Mouse (Mus musculus) myocyte (in vitro differentiated cells): ENCODE measurements around the gene Zkscan1. TPM values are rescaled to one million over a fixed set of nuclear protein-coding genes. Genes with fewer than 3 reads are reported as not detected.
"Not testable (repeated sequence)": the region's sequence is repeated elsewhere in the genome, so short reads cannot be mapped to it uniquely, and the experiment has no call there.

Experiments
- H3K27me3 ChIP-seq: one replicate; pipeline ENCODE4 v1.6.1; 2011; ENCODE audit not compliant: control insufficient read depth, insufficient read depth, insufficient read length
- H3K36me3 ChIP-seq: one replicate; pipeline ENCODE4 v1.6.1; 2011; ENCODE audit not compliant: control insufficient read depth, insufficient read depth
- H3K4me2 ChIP-seq: one replicate; pipeline ENCODE4 v1.6.1; 2011; ENCODE audit warnings: low read depth, control low read depth
- H3K4me3 ChIP-seq: one replicate; pipeline ENCODE4 v1.5.1; 2011; ENCODE audit warnings: mild to moderate bottlenecking, control low read depth, moderate library complexity
- H3K79me2 ChIP-seq: one replicate; pipeline ENCODE4 v1.6.1; 2011; ENCODE audit not compliant: control insufficient read depth, insufficient read depth
- H3ac ChIP-seq: one replicate; pipeline ENCODE4 v1.6.1; 2011; ENCODE audit not compliant: control insufficient read depth, insufficient read length
- CEBPB ChIP-seq: IDR thresholded peaks from 2 replicates; pipeline ENCODE4 v1.6.1; 2011; ENCODE audit warnings: mild to moderate bottlenecking, moderate library complexity; ENCODE audit not compliant: poor library complexity, insufficient read depth, severe bottlenecking
- E2F4 ChIP-seq: IDR thresholded peaks from one replicate; pipeline ENCODE4 v1.6.1; 2011; ENCODE audit warnings: mild to moderate bottlenecking, control low read depth, moderate library complexity; ENCODE audit not compliant: insufficient read depth
- MAX ChIP-seq: IDR thresholded peaks from one replicate; pipeline ENCODE4 v1.6.1; 2011; ENCODE audit warnings: low read depth, mild to moderate bottlenecking, control low read depth
- MYOD1 ChIP-seq, 3 experiments: IDR thresholded peaks; one replicate each; pipeline ENCODE4 v1.6.1; 2011; ENCODE audit warnings: control low read depth in 2 of 3, low read depth in 2 of 3, mild to moderate bottlenecking in 2 of 3, moderate library complexity in 1 of 3; ENCODE audit not compliant: insufficient read length in 2 of 3, control insufficient read depth in 1 of 3
- MYOG ChIP-seq, 3 experiments: IDR thresholded peaks; one replicate each; pipeline ENCODE4 v1.6.1; 2011; ENCODE audit warnings: control low read depth in 2 of 3, low read depth in 2 of 3, mild to moderate bottlenecking in 2 of 3; ENCODE audit not compliant: insufficient read length in 2 of 3, control insufficient read depth in 1 of 3, insufficient read depth in 1 of 3
- POLR2A ChIP-seq: IDR thresholded peaks from one replicate; pipeline ENCODE4 v1.6.1; 2011; ENCODE audit warnings: low read depth, mild to moderate bottlenecking, control low read depth, moderate library complexity; ENCODE audit not compliant: insufficient read length
- POLR2AphosphoS2 ChIP-seq: IDR thresholded peaks from one replicate; pipeline ENCODE4 v1.6.1; 2011; ENCODE audit warnings: low read depth, control low read depth; ENCODE audit not compliant: insufficient read length
- REST ChIP-seq: IDR thresholded peaks from one replicate; pipeline ENCODE4 v1.6.1; 2011; ENCODE audit warnings: mild to moderate bottlenecking, control low read depth, moderate library complexity; ENCODE audit not compliant: insufficient read depth, insufficient read length
- SRF ChIP-seq: IDR thresholded peaks from one replicate; pipeline ENCODE4 v1.6.1; 2011; ENCODE audit warnings: low read depth; ENCODE audit not compliant: control insufficient read depth, insufficient read length
- TCF12 ChIP-seq: IDR thresholded peaks from one replicate; pipeline ENCODE4 v1.6.1; 2011; ENCODE audit warnings: mild to moderate bottlenecking, control low read depth; ENCODE audit not compliant: poor library complexity, insufficient read depth, severe bottlenecking
- TCF3 ChIP-seq: IDR thresholded peaks from one replicate; pipeline ENCODE4 v1.6.1; 2011; ENCODE audit warnings: low read depth, control low read depth; ENCODE audit not compliant: insufficient read length
- USF1 ChIP-seq: IDR thresholded peaks from one replicate; pipeline ENCODE4 v1.6.1; 2011; ENCODE audit warnings: low read depth, mild to moderate bottlenecking, control low read depth, moderate library complexity
- polyA plus RNA-seq: library from polyadenylated mRNA; unstranded; fragments of >200 nt; fragmentation: generic; extraction: Trizol; gene quantifications from one replicate; pipeline ENCODE4 v1.2.1, GENCODE M21; 2012; ENCODE audit warnings: missing spikeins

Zkscan1 gene
- polyA plus RNA-seq, 1 experiment, result 5.1 TPM

GRCm38 (mm10) chr5:138092771-138093170 is 7.9 kb downstream of the Zkscan1 start:
- H3K36me3 ChIP-seq, result peaks cover 10% of the 10 kb centered on the region

DNA sequence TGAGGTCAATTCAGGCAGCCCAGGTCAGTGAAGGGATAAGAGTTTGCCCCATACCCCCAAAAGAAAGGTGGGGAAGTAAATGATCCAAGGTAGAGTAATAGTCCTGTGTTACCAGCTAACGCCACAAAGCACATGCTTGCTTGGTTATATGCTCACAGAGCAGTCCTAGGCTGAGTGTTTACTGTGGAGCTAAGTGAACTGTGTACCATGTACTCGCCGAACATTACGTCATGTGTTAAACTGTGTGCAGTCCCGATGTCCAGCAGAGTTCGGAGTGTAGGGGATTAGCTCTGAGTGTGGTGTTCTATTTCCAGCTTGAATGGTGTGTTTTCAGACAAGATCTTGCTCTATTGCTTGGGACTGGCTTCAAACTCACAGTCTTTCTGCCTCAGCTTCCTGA is 9.6 kb downstream of the Zkscan1 start:
- Histone ChIP-seq H3K27me3 (no peaks in the 10 kb centered on the region), H3K4me2 (no peak overlapping the region), H3ac (no peak overlapping the region), H3K4me3 (no peak overlapping the region), H3K36me3 (peaks cover 18% of the 10 kb centered on the region), H3K79me2 (peaks cover 25% of the 10 kb centered on the region)
- TF ChIP-seq MYOD1 (IDR thresholded peaks at IDR 0.05; ENCODE audit: control insufficient read depth in 1 of 3, insufficient read length in 2 of 3, low read depth in 2 of 3) (no peak), USF1 (no peak)

More at GRCm38 (mm10) chr5:138092771-138093170, 7.9 kb downstream of the Zkscan1 start:
- Histone ChIP-seq H3K4me3 (no peak overlapping the region), H3ac (no peak overlapping the region), H3K79me2 (peaks cover 40% of the 10 kb centered on the region), H3K27me3 (no peaks in the 10 kb centered on the region), H3K4me2 (no peak overlapping the region)
- TF ChIP-seq TCF3, result no peak
- TF ChIP-seq POLR2AphosphoS2, result no peak
- no peak for TF ChIP-seq MYOD1 (IDR thresholded peaks at IDR 0.05; ENCODE audit: control insufficient read depth in 1 of 3, insufficient read length in 2 of 3, low read depth in 2 of 3)

DNA sequence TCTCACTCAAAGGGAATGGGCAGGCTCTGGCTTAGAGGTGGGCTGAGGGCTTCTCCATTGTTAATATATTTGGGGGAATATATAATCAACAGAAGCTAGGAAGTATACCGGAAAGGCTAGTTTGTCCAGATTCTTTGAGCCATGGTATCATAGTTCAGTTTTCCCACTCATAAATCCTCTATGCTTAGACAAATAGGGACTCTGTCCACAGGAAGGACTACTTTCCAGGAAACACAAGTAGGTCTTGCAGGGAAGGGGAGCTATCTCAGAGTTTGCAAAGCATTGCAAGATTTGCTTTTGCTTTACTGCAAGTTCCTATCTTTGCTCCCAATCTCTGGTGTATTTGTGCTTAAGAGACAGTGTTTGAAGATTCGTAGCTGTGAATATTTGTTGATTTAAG is 20.1 kb downstream of the Zkscan1 start:
- Histone ChIP-seq H3K36me3 (peaks cover 23% of the 10 kb centered on the region), H3K4me2 (no peak overlapping the region), H3K79me2 (no peaks in the 10 kb centered on the region), H3K27me3 (no peaks in the 10 kb centered on the region), H3K4me3 (no peak overlapping the region), H3ac (no peak overlapping the region)
- TF ChIP-seq SRF (no peak), POLR2A (no peak), POLR2AphosphoS2 (no peak), TCF12 (no peak), USF1 (no peak), MAX (no peak), MYOG (IDR thresholded peaks at IDR 0.05; ENCODE audit: control insufficient read depth in 1 of 3, insufficient read depth in 1 of 3, insufficient read length in 2 of 3, low read depth in 2 of 3) (no peak), CEBPB (no peak), REST (no peak), TCF3 (no peak), MYOD1 (IDR thresholded peaks at IDR 0.05; ENCODE audit: control insufficient read depth in 1 of 3, insufficient read length in 2 of 3, low read depth in 2 of 3) (no peak), E2F4 (no peak)

GRCm38 (mm10) chr5:138107130-138107529 is 22.2 kb downstream of the Zkscan1 start:
- H3K36me3 ChIP-seq, result peaks cover 9% of the 10 kb centered on the region
- H3K79me2 ChIP-seq, result no peaks in the 10 kb centered on the region
- no peak overlapping the region for H3K4me3 ChIP-seq
- TF ChIP-seq MYOD1 (IDR thresholded peaks at IDR 0.05; ENCODE audit: control insufficient read depth in 1 of 3, insufficient read length in 2 of 3, low read depth in 2 of 3), result no peak
- no peak for TF ChIP-seq REST
- TF ChIP-seq POLR2AphosphoS2, result peak; percentile 74
- no peak overlapping the region for H3K4me2 ChIP-seq
- H3K27me3 ChIP-seq, result no peaks in the 10 kb centered on the region
- H3ac ChIP-seq, result no peak overlapping the region

DNA sequence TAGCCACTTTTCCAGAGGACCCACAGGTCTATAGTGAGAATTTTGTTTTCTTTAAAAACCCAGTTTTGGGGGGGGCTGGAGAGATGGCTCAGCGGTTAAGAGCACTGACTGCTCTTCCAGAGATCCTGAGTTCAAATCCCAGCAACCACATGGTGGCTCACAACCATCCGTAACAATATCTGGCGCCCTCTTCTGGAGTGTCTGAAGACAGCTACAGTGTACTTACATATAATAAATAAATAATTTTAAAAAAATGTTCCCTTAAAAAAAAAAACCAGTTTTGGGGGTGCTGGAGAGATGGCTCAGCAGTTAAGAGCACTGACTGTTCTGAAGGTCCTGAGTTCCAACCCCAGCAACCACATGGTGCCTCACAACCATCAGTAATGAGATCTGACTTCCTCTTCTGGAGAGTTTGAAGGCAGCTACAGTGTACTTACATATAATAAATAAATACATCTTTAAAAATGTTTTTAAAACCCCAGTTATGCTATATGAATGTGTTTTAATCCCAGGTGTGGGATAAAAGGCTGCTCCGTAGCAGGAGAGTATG is 25.0 kb downstream of the Zkscan1 start:
- H3K4me2 ChIP-seq, H3K4me3 ChIP-seq, H3K27me3 ChIP-seq, H3K36me3 ChIP-seq, H3K79me2 ChIP-seq, H3ac ChIP-seq: not testable (repeated sequence)

DNA sequence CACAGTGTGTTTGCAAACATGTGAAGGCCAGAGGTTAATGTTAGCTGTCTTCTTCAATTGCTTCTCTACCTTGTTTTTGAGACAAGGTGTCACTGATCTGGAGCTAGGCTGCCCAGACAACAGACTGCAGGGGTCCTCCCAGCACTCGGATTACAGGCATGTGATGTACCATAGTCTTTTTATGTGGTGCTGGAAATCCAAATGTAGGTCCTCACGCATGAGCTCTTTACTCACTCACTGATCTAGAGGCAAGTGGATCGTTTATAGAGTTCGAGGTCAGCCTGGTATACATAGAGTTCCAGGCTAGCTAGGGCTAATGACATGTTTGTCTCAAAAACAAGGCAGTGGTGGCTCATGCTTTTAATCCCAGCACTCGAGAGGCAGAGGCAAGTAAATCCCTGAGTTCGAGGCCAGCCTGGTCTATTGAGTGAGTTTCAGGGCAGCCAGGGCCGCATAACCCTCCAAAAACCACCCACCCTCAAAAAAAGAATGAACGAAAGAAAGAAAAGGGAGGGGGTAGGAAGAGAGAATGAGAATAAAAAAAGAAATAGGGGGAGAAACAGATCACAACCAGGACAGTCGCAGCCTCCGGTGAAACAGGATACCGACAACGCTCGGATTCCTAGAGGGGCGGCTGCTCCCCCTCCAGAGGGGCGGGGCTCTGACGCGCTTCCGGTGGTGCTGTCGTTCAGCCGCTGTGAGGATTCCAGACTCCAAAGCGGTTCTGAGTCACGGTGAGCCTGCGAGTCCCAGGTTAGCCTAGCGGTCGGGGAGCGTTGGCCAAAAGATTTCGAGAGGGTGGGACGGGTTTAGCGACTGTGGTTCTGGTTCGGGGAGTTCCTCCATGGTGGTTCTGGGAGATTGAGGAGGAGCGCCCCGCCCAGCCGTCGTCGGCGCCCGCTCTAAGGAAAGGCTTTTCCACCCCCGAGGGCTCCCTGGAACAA is 31.6 kb downstream of the Zkscan1 start, which contains the start of gene Zscan21:
Zscan21 (plus strand) TSS at position 649 of the 944 bp plus-strand sequence.
- Histone ChIP-seq H3K4me3 (peak within 1 kb of the TSS; percentile 62), H3ac (peak within 1 kb of the TSS; percentile 27), H3K4me2 (peak within 1 kb of the TSS; percentile 79), H3K79me2 (peaks cover 27% of the 10 kb centered on the region), H3K36me3 (no peaks in the 10 kb centered on the region), H3K27me3 (no peaks in the 10 kb centered on the region)
- TF ChIP-seq CEBPB (no peak), TCF12 (no peak), SRF (no peak), MAX (no peak), USF1 (no peak), MYOG (IDR thresholded peaks at IDR 0.05; ENCODE audit: control insufficient read depth in 1 of 3, insufficient read depth in 1 of 3, insufficient read length in 2 of 3, low read depth in 2 of 3) (peak in 1 of 3 experiments; percentile 18), MYOD1 (IDR thresholded peaks at IDR 0.05; ENCODE audit: control insufficient read depth in 1 of 3, insufficient read length in 2 of 3, low read depth in 2 of 3) (no peak), TCF3 (no peak), POLR2AphosphoS2 (peak; percentile 94), E2F4 (no peak), POLR2A (peak; percentile 91), REST (no peak)
